Mouse (Mus musculus): ENCODE results near the gene Naglu.

DNA sequence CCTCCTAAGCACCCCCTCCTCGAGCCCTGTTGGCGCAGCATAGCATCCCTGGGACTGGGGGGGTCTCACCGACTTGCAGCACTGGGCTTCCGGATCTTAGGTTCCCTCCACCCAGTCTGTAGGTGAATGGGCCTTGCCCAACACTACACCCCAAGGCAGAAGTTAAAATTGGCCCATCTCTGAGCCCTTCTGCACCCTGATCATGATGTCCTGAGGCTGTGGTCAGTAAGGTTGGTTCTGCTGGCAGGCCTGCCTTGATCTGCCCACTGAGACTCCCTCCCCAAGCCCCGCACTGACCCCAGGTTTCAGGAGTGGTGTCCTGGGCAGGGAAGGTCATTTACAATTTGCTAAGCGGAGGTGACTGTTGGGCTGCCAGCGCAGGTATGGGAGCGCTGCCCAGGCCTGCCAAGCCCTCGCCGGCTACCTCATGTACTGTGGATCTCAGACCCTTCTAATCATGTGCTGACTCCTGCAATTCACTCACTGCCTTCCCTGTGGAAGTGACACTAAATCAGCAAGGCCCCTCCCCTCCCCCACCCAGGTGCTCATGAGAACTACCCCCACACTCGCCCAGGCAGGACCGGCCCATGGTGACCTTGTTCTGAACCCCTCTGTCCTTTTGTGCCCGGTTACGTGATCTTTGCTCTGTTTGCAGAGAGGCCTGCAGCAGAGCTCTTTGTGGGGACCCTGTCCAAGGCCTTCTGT lies 6.7 kb upstream of the Naglu start:
- TF ChIP-seq CTCF (IDR thresholded peaks at IDR 0.05; ENCODE audit: low read depth, low read length), result no peak
- no peak for TF ChIP-seq POLR2A (IDR thresholded peaks at IDR 0.05; ENCODE audit: insufficient read depth, low read length)
- no peak for TF ChIP-seq EP300 (IDR thresholded peaks at IDR 0.05; ENCODE audit: insufficient read depth, low read depth, low read length)

Data from ES-Bruce4 (cell line).